Mouse (Mus musculus) c-Kit-negative CD71-positive TER-119-positive erythroid progenitor cells, embryonic 14.5 days (primary cell): ENCODE results near the gene AU018091.
"Not testable (repeated sequence)": the region's sequence is repeated elsewhere in the genome, so short reads cannot be mapped to it uniquely, and the experiment has no call there.

Source experiments
- DNase-seq: peaks from one replicate; pipeline ENCODE4 v3.0.0-alpha.2; 2013; ENCODE audit warnings: low read depth, low spot score

The AU018091 gene

GRCm38 (mm10) chr7:3168925-3169324 is at the start of gene AU018091:
AU018091 (minus strand) TSS chr7:3169203.
- no peak for DNase-seq

GRCm38 (mm10) chr7:3217546-3218056 is 48.6 kb upstream of the AU018091 start:
- DNase-seq, result no peak

GRCm38 (mm10) chr7:3216331-3216730 is 47.3 kb upstream of the AU018091 start:
- no peak for DNase-seq

DNA sequence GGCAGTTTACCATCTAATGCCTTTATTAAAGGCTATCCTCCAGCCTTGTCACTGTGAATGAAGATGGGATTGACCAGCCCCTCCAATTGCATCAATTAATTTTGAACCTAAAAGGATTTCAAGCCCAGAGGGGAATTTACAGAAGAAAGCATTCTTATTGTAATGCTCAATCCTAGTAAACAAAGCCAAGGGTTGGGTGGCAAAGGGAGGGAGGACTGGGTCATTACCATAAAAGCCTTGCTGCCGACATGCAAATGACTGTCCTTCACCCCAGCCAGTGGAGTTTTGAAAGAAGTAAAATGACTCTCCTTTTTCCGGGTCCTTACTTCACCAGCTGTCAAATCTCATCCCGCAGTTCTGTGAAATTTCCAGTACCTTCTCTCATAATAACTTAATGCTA is 44.6 kb upstream of the AU018091 start:
- no peak for DNase-seq

GRCm38 (mm10) chr7:3213156-3213555 is 44.2 kb upstream of the AU018091 start:
- DNase-seq, result no peak

GRCm38 (mm10) chr7:3212002-3212790 is 43.2 kb upstream of the AU018091 start:
- no peak for DNase-seq

GRCm38 (mm10) chr7:3211518-3211917 is 42.5 kb upstream of the AU018091 start:
- no peak for DNase-seq

DNA sequence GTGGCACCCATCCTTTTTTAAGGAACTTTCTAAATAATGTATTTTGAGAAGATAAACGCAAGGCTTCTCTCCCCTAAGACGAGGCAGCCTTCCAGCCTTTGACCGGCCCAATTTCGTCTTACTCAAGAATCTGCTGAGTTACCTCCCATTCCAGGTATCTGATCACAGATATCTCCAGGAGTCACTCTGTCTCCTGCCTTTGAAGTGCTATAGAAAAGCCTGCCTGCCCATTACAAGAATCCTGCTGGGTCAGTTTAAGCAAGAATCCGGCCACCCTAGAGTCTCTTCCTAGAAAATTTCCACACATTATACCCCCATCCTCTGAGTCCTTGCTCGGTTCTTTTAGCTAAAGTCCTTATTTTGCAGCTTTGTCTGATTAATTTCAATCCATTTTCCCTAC is 41.6 kb upstream of the AU018091 start:
- DNase-seq, result no peak

- no peak for DNase-seq
Observed at GRCm38 (mm10) chr7:3206520-3206919, 37.5 kb upstream of the AU018091 start.

DNA sequence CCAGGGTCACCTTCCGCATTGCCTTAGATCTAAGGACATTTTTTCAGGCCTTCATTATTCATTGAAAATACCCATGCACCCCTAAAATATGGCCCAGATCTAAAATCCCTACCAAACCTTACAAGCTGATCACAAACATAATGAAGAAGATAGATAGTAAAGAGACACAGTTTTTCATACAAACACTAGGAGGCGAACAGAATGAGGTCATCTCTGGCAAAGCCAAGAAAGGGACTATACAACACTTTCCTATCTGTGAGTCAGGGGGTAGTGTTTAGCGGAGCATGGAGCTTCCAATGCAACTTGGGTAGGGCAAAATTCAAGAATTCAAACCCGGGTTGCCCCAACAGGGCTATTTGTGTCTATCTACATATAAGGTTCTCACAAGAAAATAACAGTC is 35.6 kb upstream of the AU018091 start:
- no peak for DNase-seq

GRCm38 (mm10) chr7:3203890-3204289 is 34.9 kb upstream of the AU018091 start:
- no peak for DNase-seq

- no peak for DNase-seq
Observed at GRCm38 (mm10) chr7:3201134-3201705, 32.2 kb upstream of the AU018091 start.

DNA sequence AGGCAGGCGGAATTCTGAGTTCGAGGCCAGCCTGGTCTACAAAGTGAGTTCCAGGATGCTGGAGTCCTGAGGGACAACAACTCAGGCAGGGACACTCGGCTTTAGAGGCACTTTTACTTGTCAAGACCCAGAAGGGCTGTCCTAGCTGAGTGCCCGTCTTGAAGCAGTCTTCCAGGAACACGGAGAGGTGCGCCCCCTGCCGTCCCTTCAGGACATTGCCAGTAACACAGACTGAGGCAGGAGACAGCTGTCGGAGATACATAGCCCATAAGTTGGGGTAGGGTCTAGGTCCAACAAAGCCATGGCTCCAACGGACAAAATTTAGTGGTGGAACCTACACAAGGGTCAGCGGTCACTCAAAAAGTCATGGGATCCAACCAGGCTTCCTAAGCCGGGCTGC is 29.9 kb upstream of the AU018091 start:
- DNase-seq, result no peak

GRCm38 (mm10) chr7:3195850-3196249 is 26.8 kb upstream of the AU018091 start:
- no peak for DNase-seq

GRCm38 (mm10) chr7:3194531-3194930 is 25.5 kb upstream of the AU018091 start:
- DNase-seq, result no peak

DNA sequence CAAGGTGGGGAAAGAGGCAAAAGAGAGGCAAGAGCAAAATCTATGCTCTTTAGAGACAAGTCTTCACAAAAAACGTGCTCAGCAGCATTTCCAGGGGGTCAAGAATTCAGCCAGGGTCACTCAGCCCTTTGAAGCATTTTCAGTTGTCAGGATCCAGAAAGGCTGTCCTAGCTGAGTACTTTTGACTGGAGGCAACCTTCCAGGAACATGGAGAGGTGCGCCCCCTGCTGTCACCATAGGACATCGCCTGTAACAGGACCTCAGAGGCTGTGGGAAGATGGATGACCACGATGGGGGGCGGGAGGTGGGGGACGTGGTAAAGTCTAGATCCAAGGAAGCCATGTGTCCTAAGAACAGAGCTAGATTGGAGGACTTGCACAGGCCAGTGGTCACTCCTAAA is 24.9 kb upstream of the AU018091 start:
- DNase-seq, result no peak

DNA sequence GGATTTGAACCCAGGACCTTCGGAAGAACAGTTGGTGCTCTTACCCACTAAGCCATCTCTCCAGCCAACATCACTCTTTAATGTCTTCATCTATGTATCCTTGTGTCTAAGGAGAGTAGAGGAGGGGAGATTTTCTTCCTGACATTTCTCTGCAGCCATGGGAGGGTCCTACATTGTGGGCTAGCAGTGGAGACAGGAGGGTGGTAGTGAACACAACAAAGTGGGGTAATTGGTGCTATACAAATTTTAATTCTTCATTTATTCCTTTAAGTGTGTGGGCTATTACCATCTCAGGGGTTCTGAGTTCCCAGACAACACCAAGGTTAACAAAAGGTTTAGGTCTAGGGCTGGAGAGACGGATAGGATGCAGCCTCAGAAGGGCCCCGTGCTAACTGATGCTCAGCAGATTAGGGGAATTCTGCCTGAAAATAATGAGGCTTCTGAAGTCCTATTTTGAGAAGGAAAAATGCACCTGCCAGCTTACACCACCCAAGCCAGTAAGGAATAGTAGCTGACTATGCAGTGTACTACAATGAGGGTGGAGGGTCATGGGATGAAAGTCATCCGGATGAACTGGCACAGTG is 24.1 kb upstream of the AU018091 start:
- no peak for DNase-seq

DNA sequence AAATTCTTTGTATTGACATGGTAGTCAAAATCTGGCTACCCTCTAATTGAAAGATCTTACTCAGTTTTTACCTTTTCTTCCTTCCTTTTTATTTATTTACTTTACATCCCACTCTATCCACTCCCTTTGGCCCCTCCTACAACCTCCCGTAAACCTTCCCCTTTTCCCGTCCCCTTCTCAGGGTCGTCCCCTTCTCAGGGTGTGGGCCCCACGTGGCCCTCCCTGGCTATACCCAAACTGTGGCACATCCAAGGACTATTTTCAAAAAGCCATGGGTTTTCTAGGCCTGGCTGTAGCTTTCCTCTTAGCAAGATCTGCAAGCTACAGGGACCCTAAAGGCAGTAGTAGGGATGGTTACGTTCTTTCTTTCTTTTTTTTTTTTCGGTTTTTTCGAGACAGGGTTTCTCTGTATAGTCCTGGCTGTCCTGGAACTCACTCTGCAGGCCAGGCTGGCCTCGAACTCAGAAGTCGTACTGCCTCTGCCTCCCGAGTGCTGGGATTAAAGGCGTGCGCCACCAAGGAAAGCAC is 23.0 kb upstream of the AU018091 start:
- no peak for DNase-seq

DNA sequence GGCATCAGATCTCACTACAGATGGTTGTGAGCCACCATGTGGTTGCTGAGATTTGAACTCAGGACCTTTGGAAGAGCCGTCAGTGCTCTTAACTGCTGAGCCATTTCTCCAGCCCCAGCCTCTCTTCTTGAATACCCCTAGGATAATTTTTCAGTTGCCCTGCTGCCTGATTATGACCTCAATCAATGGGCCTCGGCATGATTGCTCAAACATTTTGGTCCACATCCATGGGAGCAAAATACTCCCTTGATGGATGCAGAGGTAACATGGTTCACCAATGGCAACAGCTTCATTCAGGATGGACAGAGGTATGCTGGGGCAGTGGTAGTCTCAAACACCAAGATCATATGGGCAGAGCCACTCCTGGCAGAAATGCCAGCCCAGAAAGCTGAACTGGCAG is 17.7 kb upstream of the AU018091 start:
- not testable (repeated sequence) for DNase-seq

DNA sequence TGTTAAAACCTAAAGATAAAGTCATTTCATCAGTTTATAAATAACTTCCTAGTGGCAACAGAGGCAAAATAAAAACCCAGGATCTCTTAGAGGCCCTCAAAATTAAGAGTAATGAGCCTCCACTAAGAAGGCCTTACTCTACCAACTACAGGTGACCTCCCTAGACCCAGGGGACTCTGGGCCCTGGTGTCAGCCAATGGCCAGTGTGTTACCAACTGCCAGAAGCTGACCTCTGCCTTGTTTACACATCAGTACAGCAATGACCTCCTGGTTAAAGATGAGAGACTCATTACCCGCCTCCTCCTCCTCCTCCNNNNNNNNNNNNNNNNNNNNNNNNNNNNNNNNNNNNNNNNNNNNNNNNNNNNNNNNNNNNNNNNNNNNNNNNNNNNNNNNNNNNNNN is 17.1 kb upstream of the AU018091 start:
- no peak for DNase-seq

- DNase-seq, result no peak
Observed at GRCm38 (mm10) chr7:3184394-3184793, 15.4 kb upstream of the AU018091 start.

DNA sequence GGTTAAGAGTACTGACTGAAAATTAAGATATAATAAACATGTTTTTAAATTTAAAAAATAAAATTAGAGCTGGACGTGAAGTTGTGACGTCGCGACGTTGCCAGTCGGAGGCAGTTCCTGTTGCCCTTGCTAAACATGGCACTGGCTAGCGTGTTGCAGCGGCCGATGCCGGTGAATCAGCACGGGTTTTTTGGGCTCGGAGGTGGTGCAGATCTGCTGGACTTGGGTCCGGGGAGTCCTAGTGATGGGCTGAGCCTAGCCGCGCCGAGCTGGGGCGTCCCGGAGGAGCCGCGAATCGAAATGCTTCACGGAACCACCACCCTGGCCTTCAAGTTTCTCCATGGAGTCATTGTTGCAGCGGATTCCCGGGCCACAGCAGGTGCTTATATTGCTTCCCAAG is 12.0 kb upstream of the AU018091 start:
- DNase-seq, result not testable (repeated sequence)

DNA sequence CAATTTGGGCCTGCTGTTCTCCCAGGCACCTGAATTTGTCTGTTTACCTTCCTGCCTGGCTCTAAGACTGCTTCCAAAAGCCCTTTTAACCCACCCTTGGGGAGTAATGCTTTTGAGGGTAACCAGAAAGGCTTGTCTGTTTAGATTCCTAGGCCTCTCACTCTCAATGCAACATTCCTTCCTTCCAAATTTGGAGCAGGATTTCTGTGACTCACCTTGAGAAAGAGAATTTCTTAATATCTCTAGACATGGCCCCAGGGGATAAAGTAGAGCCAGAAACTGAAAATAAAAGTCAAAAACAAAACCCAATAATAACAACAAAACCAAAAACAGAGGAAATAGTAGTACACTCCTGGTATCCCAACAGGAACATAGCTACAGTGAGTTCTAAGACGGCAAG is 707 bp downstream of the AU018091 start:
- DNase-seq, result no peak
